Mouse (Mus musculus) testis, adult 2 months (tissue): ENCODE data around the gene Shank2. TPM values are rescaled to one million over a fixed set of nuclear protein-coding genes. Genes with fewer than 3 reads are reported as not detected.

Experiments used
- H3K27ac ChIP-seq: fragments of 200-500 bp; 2 replicates; pipeline ENCODE4 v1.5.1; 2012; ENCODE audit warnings: low read depth, low read length; ENCODE audit not compliant: control insufficient read depth, insufficient read depth
- H3K27me3 ChIP-seq: fragments of 200-500 bp; 2 replicates; pipeline ENCODE4 v1.6.1; 2012; ENCODE audit warnings: mild to moderate bottlenecking, low read length, moderate library complexity; ENCODE audit not compliant: control insufficient read depth, insufficient read depth
- H3K36me3 ChIP-seq: fragments of 200-500 bp; 2 replicates; pipeline ENCODE4 v1.6.1; 2012; ENCODE audit warnings: mild to moderate bottlenecking, low read length; ENCODE audit not compliant: control insufficient read depth, insufficient read depth
- H3K4me1 ChIP-seq: fragments of 200-500 bp; 2 replicates; pipeline ENCODE4 v1.6.1; 2012; ENCODE audit warnings: low read length; ENCODE audit not compliant: control insufficient read depth, insufficient read depth
- H3K4me3 ChIP-seq: fragments of 200-500 bp; 2 replicates; pipeline ENCODE4 v1.5.1; 2012; ENCODE audit warnings: low read depth, mild to moderate bottlenecking, low read length, moderate library complexity, mixed read lengths; ENCODE audit not compliant: control insufficient read depth
- CTCF ChIP-seq: fragments of 200-500 bp; IDR thresholded peaks from 2 replicates; pipeline ENCODE4 v1.5.1; 2012; ENCODE audit warnings: low read depth, mild to moderate bottlenecking, inconsistent platforms, low read length, moderate library complexity; ENCODE audit not compliant: control insufficient read depth, insufficient read depth, insufficient replicate concordance
- POLR2A ChIP-seq: fragments of 200-500 bp; IDR thresholded peaks from 2 replicates; pipeline ENCODE4 v1.6.1; 2012; ENCODE audit warnings: low read depth, mild to moderate bottlenecking, inconsistent platforms, low read length, moderate library complexity; ENCODE audit not compliant: control insufficient read depth
- polyA plus RNA-seq: library from polyadenylated mRNA; depleted of rRNA; stranded (reverse); fragments of >200 nt; gene quantifications from 2 replicates; pipeline ENCODE4 v1.2.3, GENCODE M21; 2012

The Shank2 gene
- polyA plus RNA-seq, 1 experiment = 34.7 TPM

GRCm38 (mm10) chr7:144052076-144052475 lies 50.3 kb downstream of the Shank2 start:
- Histone ChIP-seq H3K27ac (no peak overlapping the region), H3K27me3 (no peaks in the 10 kb centered on the region), H3K4me3 (no peak overlapping the region), H3K36me3 (no peaks in the 10 kb centered on the region), H3K4me1 (no peaks in the 10 kb centered on the region)
- TF ChIP-seq POLR2A = no peak
- TF ChIP-seq CTCF = no peak

DNA sequence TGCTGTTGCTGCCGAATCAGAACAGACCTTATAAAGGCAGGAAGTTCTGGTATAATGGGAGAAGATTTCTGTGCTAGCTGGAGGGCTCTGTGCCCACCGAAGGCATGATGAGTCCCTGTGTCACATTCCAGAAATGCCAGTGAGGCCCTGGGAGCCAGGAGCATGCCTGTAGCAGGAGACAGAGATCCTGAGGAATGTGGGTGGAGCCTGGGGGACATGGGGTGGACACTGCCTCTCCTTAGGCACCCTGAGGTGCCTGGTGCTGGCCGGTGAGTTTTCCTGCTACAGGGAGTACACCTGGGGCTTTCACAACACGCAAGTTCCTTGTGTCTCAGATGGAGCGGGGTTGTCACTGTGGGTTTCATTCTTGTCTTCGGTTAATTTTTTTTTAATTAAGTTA lies 53.5 kb downstream of the Shank2 start:
- no peak overlapping the region for H3K4me3 ChIP-seq
- H3K4me1 ChIP-seq = no peaks in the 10 kb centered on the region
- H3K27ac ChIP-seq = no peak overlapping the region
- TF ChIP-seq POLR2A (no peak), CTCF (no peak)
- no peaks in the 10 kb centered on the region for H3K36me3 ChIP-seq
- no peaks in the 10 kb centered on the region for H3K27me3 ChIP-seq

DNA sequence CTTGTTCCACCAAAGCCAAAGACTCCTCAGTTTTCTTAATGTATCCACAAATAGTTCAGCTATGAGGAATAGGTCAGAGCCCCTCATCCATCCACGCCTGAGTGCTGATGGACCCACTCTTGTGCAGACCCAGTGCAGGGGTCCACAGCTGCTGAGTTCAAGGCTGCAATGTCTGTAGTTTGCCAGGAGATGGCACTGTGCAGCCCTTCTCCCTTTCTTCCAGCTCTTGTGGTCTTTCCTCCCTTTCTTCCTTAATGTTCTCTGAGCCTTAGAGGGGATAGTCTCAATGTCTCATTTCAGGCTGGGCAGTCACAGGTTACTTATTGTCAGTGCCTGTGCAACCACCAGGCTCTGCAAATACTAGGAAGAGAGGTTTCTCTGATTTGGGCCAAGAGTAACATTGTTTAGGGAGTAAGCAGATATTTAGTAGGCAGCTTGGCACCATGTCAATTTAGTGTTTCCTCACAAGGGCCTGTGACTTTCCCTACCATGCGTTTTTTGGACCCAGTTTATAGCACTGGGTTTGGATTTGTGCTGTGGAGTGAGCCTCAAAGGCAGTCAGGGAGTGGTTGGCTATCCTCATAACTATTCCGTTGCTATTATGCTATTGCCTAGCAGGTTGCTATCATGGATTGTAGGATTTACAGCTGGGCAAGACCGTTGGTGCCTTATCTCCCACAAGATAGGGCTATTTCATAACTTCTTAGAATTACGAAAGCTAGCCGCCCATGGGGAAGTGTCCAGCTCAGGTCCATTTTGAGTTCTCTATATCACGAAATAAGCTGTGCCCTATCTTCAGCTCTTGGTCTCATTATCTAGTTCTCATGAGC lies 54.2 kb downstream of the Shank2 start:
- no peak overlapping the region for H3K27ac ChIP-seq
- H3K4me3 ChIP-seq = no peak overlapping the region
- no peaks in the 10 kb centered on the region for H3K4me1 ChIP-seq
- H3K36me3 ChIP-seq = no peaks in the 10 kb centered on the region
- no peaks in the 10 kb centered on the region for H3K27me3 ChIP-seq
- TF ChIP-seq CTCF = peak; percentile 76; the same call in 1 of the 2 replicates
- no peak for TF ChIP-seq POLR2A

DNA sequence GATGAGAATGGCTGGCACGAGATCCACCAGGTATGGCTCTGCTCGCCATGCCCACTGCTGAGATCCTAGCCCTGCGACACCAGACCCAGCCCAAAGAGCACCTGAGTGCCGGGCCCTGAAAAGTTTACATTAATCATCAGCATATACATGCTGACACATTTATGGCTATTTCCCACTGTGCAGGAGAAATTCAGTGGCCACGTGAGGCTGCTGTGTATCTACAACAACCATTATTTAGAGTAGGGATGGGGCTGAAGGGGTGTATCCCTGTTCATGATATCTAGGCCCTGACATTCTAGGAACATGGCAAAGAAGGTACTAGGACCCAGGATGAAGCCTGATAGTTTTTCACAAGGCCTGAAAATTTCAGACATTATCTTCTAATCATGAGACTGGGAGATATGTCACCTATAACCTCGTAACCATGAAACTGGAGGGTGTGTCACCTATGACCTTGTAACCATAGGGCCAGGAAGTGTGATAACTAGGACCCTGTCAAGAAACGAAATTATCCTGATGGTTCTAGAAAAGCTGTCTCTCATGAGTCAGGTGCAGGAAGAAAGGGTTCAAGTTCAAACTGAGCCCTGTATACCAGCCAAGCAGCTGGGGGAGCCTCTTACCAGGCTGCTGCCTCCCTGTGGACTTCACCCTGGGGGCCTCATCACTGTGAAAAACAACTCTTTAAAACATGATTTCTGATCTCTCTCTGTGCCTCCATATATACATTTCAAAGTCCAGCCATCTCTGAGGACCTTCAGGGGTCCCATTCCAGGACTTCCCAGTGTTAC lies 68.6 kb downstream of the Shank2 start:
- TF ChIP-seq CTCF = no peak
- no peak for TF ChIP-seq POLR2A
- H3K27ac ChIP-seq = no peak overlapping the region
- H3K4me1 ChIP-seq = no peaks in the 10 kb centered on the region
- H3K36me3 ChIP-seq = no peaks in the 10 kb centered on the region
- no peak overlapping the region for H3K4me3 ChIP-seq
- H3K27me3 ChIP-seq = no peaks in the 10 kb centered on the region

GRCm38 (mm10) chr7:144072219-144072618 lies 70.5 kb downstream of the Shank2 start:
- Histone ChIP-seq H3K27ac (no peak overlapping the region), H3K4me1 (no peaks in the 10 kb centered on the region), H3K27me3 (no peaks in the 10 kb centered on the region), H3K36me3 (no peaks in the 10 kb centered on the region), H3K4me3 (no peak overlapping the region)
- TF ChIP-seq POLR2A (no peak), CTCF (peak; percentile 9; the same call in 1 of the 2 replicates)

DNA sequence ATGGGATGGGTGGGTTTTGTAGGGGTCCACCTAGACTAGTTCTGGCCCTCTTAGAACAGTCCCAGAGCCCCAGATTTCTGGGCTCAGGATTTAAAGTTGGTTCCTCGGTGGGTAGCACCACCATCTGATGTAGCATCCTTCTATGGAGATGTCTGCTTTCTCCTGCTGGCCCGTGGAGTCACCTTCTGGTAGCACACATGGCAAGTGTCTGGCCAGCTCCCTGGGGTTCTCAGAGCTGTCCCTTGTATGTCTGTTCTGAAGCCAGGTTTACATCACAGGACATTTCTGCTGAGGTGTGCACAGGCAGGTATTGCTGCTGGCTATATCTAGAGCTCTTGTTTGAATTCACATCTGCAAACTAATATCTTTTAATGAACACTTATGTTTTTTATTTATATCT lies 71.1 kb downstream of the Shank2 start:
- TF ChIP-seq POLR2A (no peak), CTCF (no peak)

GRCm38 (mm10) chr7:144074718-144075117 lies 73.0 kb downstream of the Shank2 start:
- no peak overlapping the region for H3K27ac ChIP-seq
- no peaks in the 10 kb centered on the region for H3K36me3 ChIP-seq
- H3K4me1 ChIP-seq = no peaks in the 10 kb centered on the region
- no peaks in the 10 kb centered on the region for H3K27me3 ChIP-seq
- peak; percentile 67; the same call in 1 of the 2 replicates for TF ChIP-seq CTCF
- no peak for TF ChIP-seq POLR2A
- no peak overlapping the region for H3K4me3 ChIP-seq

More for the DNA sequence above, 71.1 kb downstream of the Shank2 start:
- no peak overlapping the region for H3K4me3 ChIP-seq
- H3K36me3 ChIP-seq = no peaks in the 10 kb centered on the region
- H3K27me3 ChIP-seq = no peaks in the 10 kb centered on the region
- no peak overlapping the region for H3K27ac ChIP-seq
- no peaks in the 10 kb centered on the region for H3K4me1 ChIP-seq
